Mouse (Mus musculus): ENCODE data around the gene Iqsec1. TPM values are rescaled to one million over a fixed set of nuclear protein-coding genes. Genes with fewer than 3 reads are reported as not detected.

Gene Iqsec1
- total and polyA plus RNA-seq, 2 experiments from 2014 or later: 29.0 to 175 TPM

DNA sequence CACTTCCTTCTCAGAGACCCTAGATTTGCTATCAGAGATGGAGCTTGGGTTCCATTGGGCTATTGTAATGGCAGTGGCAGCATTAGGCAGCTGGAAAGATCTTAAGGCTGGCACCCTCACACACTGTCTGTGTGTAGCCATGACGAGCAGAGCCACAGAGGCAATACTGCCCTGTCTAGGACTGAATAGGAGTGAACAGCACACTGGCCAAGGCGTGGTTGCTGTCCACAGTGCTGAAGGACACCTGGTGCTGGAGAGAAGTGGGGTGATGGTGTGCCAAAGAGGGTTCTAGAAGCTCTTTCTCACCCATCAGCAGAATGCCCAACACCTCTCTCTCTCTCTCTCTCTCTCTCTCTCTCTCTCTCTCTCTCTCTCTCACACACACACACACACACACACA is 136.1 kb downstream of the Iqsec1 start:
- no peaks in the 10 kb centered on the region for H3K9me3 ChIP-seq (ENCODE audit: low read length)
- DNase-seq (ENCODE audit: low spot score) (no peak), ATAC-seq (no peak)
- H3K36me3 ChIP-seq (ENCODE audit: insufficient read depth, low read length): no peaks in the 10 kb centered on the region
- H3K4me2 ChIP-seq (ENCODE audit: low read depth, low read length): no peak overlapping the region
- WGBS: 55% methylated on average over 2 of the region's 2 CpGs
- no peaks in the 10 kb centered on the region for H3K4me1 ChIP-seq (ENCODE audit: insufficient read depth, low read length)
- H3K27me3 ChIP-seq (ENCODE audit: insufficient read depth, low read length): no peaks in the 10 kb centered on the region
- H3K27ac ChIP-seq: no peak overlapping the region
- no peak for TF ChIP-seq CTCF (IDR thresholded peaks at IDR 0.05; ENCODE audit: low read depth)
- no peak overlapping the region for H3K4me3 ChIP-seq (ENCODE audit: low read length)
- no peak overlapping the region for H3K9ac ChIP-seq (replicated peaks; ENCODE audit: low read length)

DNA sequence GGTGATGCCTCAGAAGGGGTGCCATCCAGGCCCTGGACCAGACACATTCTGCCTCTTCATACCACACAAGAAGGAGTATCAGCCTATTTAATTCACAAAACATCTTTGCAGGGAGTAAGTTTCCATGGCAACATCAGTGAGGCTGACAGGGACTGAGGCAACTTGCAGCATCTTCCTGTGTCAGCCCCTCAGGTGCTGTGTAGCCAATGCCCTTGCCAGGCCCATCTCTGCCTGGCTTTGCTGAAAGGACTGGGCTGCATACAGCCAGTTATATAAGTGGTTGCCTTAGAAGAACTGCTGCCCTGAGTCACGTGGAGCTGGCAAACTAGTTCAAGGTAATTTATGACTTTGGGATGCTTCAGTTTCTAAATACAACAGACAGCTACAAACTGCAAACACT is 140.4 kb downstream of the Iqsec1 start:
- Histone ChIP-seq H3K4me1 (ENCODE audit: insufficient read depth, low read length) (no peaks in the 10 kb centered on the region), H3K4me2 (ENCODE audit: low read depth, low read length) (no peak overlapping the region), H3K27me3 (ENCODE audit: insufficient read depth, low read length) (no peaks in the 10 kb centered on the region), H3K9me3 (ENCODE audit: low read length) (no peaks in the 10 kb centered on the region), H3K27ac (no peak overlapping the region), H3K36me3 (ENCODE audit: insufficient read depth, low read length) (no peaks in the 10 kb centered on the region), H3K4me3 (ENCODE audit: low read length) (no peak overlapping the region), H3K9ac (replicated peaks; ENCODE audit: low read length) (no peak overlapping the region)
- peak; percentile 51 for DNase-seq (ENCODE audit: low spot score)
- no peak for TF ChIP-seq CTCF (IDR thresholded peaks at IDR 0.05; ENCODE audit: low read depth)
- 0 out of 2 replicates have a peak, but pooled peaks have one; percentile 43 for ATAC-seq
- 46% methylated on average over 1 of the region's 1 CpGs for WGBS

DNA sequence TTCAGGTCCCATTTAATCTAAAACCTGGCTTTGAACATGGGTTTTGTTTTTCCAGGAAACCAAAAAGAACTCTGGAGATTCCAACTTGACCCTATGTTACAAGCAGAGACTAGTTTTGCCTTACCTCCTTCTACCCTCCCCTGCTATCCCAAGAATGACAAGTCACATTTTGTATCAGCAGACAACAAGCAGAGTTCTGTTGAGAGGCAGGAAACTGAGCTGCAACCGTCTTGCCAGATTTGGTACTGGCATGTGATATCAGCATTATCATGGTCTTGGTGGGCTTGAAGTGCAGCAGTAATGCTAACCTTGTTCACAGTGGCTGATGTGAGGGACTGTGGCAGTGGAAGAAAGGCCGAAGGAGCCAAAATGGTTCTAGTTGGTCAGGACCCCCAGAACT is 141.0 kb downstream of the Iqsec1 start:
- Histone ChIP-seq H3K27ac (no peak overlapping the region), H3K9me3 (ENCODE audit: low read length) (no peaks in the 10 kb centered on the region), H3K4me1 (ENCODE audit: insufficient read depth, low read length) (no peaks in the 10 kb centered on the region), H3K27me3 (ENCODE audit: insufficient read depth, low read length) (no peaks in the 10 kb centered on the region), H3K4me2 (ENCODE audit: low read depth, low read length) (no peak overlapping the region), H3K4me3 (ENCODE audit: low read length) (no peak overlapping the region), H3K36me3 (ENCODE audit: insufficient read depth, low read length) (no peaks in the 10 kb centered on the region), H3K9ac (replicated peaks; ENCODE audit: low read length) (no peak overlapping the region)
- no peak for ATAC-seq
- DNase-seq (ENCODE audit: low spot score): no peak
- TF ChIP-seq CTCF (IDR thresholded peaks at IDR 0.05; ENCODE audit: low read depth): no peak
- WGBS: 76% methylated on average over 2 of the region's 2 CpGs

DNA sequence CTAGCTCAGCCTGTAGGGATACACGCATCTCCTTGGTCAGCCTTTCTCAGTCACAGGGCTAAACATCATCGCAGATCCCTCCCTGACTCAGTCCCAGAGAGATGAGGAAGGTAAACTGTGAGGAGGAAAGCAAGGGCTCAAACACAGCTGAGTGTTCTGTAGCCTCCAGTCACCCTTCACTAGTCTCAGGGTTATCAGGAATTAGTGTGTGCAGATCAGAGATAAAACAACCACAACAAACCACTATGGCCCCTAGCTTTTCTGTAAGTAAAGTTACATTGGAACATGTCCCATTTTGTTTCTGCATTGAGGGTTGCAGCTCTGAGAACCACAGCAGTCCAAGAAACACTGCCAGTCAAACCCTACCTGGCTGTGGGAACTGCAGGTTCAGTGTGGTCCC is 148.5 kb downstream of the Iqsec1 start:
- WGBS: 98% methylated on average over 2 of the region's 2 CpGs
- H3K4me2 ChIP-seq (ENCODE audit: low read depth, low read length): no peak overlapping the region
- no peak overlapping the region for H3K4me3 ChIP-seq (ENCODE audit: low read length)
- no peaks in the 10 kb centered on the region for H3K4me1 ChIP-seq (ENCODE audit: insufficient read depth, low read length)
- ATAC-seq (no peak), DNase-seq (ENCODE audit: low spot score) (no peak)
- no peaks in the 10 kb centered on the region for H3K36me3 ChIP-seq (ENCODE audit: insufficient read depth, low read length)
- no peaks in the 10 kb centered on the region for H3K9me3 ChIP-seq (ENCODE audit: low read length)
- H3K27ac ChIP-seq: no peak overlapping the region
- no peaks in the 10 kb centered on the region for H3K27me3 ChIP-seq (ENCODE audit: insufficient read depth, low read length)
- no peak overlapping the region for H3K9ac ChIP-seq (replicated peaks; ENCODE audit: low read length)
- TF ChIP-seq CTCF (IDR thresholded peaks at IDR 0.05; ENCODE audit: low read depth): no peak

DNA sequence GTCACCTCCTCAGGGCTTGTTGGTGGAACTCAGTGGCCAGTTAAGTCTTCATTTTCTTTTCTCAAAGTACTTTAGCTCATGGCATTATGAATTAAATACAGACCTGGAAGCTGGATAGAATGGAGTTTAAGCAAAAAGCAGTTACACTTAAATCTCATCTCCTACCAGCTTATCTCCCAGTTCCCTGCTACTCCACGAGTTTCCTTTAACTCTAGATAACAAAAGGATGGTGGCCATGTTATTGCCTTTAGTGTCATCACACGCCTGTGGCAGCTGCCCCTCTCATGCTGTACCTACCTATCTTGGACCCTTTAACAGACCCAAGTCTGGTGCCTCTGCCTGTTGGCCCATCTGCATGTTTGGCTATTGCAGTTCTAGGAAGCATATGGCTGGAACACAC is 151.7 kb downstream of the Iqsec1 start:
- Histone ChIP-seq H3K4me2 (ENCODE audit: low read depth, low read length) (no peak overlapping the region), H3K9ac (replicated peaks; ENCODE audit: low read length) (no peak overlapping the region), H3K4me3 (ENCODE audit: low read length) (no peak overlapping the region), H3K9me3 (ENCODE audit: low read length) (no peaks in the 10 kb centered on the region), H3K36me3 (ENCODE audit: insufficient read depth, low read length) (no peaks in the 10 kb centered on the region), H3K27me3 (ENCODE audit: insufficient read depth, low read length) (no peaks in the 10 kb centered on the region), H3K4me1 (ENCODE audit: insufficient read depth, low read length) (no peaks in the 10 kb centered on the region), H3K27ac (no peak overlapping the region)
- no peak for TF ChIP-seq CTCF (IDR thresholded peaks at IDR 0.05; ENCODE audit: low read depth)
- 74% methylated on average over 2 of the region's 2 CpGs for WGBS
- DNase-seq (ENCODE audit: low spot score): no peak
- no peak for ATAC-seq

DNA sequence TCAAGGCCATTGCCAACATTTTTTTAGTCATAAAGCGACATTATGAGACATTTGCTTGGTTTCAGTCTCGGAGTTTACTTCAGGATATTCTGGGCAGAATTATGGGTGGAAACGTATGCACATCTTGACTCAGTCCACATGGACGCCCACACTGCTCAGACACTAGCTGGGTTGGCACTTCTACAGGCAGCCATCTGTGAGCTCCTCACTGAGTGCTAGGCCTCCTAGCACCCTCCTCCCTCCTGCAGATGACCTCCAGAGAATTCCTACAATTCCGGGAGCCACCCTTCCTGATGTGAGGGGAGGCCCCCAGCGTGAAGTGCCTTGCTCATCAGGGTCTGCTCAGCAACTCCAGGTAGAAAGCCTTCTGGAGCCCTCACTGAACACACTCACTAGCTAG is 158.9 kb downstream of the Iqsec1 start:
- no peaks in the 10 kb centered on the region for H3K36me3 ChIP-seq (ENCODE audit: insufficient read depth, low read length)
- 80% methylated on average over 6 of the region's 6 CpGs for WGBS
- no peak for TF ChIP-seq CTCF (IDR thresholded peaks at IDR 0.05; ENCODE audit: low read depth)
- H3K4me3 ChIP-seq (ENCODE audit: low read length): no peak overlapping the region
- no peak overlapping the region for H3K9ac ChIP-seq (replicated peaks; ENCODE audit: low read length)
- DNase-seq (ENCODE audit: low spot score) (no peak), ATAC-seq (no peak)
- H3K4me2 ChIP-seq (ENCODE audit: low read depth, low read length): no peak overlapping the region
- no peaks in the 10 kb centered on the region for H3K27me3 ChIP-seq (ENCODE audit: insufficient read depth, low read length)
- H3K27ac ChIP-seq: no peak overlapping the region
- no peaks in the 10 kb centered on the region for H3K4me1 ChIP-seq (ENCODE audit: insufficient read depth, low read length)
- H3K9me3 ChIP-seq (ENCODE audit: low read length): no peaks in the 10 kb centered on the region

DNA sequence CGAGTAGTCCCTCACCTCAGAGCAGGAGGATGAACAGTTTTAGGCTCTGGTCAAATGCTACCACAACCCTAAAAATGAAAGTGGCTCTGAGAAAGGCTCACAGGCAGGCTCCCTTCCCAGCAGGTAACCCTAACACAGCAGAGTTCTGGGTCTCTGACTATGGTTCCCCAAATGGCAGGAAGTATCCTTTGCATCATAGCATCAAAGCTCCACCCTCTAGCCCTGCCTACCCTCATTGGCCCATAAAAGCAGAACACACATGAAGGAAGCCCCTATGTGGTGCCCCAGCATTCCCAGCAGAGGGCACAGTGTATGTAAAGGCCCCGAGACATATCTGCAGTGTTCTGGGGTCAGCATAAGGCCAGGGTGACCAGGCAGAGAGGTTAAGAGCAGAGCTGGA is 163.4 kb downstream of the Iqsec1 start:
- Histone ChIP-seq H3K4me2 (ENCODE audit: low read depth, low read length) (no peak overlapping the region), H3K27ac (no peak overlapping the region), H3K4me1 (ENCODE audit: insufficient read depth, low read length) (no peaks in the 10 kb centered on the region), H3K36me3 (ENCODE audit: insufficient read depth, low read length) (no peaks in the 10 kb centered on the region), H3K27me3 (ENCODE audit: insufficient read depth, low read length) (no peaks in the 10 kb centered on the region), H3K9ac (replicated peaks; ENCODE audit: low read length) (no peak overlapping the region), H3K9me3 (ENCODE audit: low read length) (no peaks in the 10 kb centered on the region), H3K4me3 (ENCODE audit: low read length) (no peak overlapping the region)
- 87% methylated on average over 2 of the region's 2 CpGs for WGBS
- ATAC-seq: no peak
- DNase-seq (ENCODE audit: low spot score): no peak
- TF ChIP-seq CTCF (IDR thresholded peaks at IDR 0.05; ENCODE audit: low read depth): no peak

Measured in hindbrain, postnatal 0 days (tissue).